Mouse (Mus musculus) heart, embryonic 16.5 days (tissue): ENCODE measurements around the gene Gtdc1. TPM values are rescaled to one million over a fixed set of nuclear protein-coding genes. Genes with fewer than 3 reads are reported as not detected.

Experiments used
- ATAC-seq: fragments of 200-750 bp; cut with Nextera tagmentation; replicated peaks from 2 replicates; pipeline ENCODE4 v1.8.0; 2017; ENCODE audit warnings: moderate number of reproducible peaks; ENCODE audit not compliant: insufficient read depth, low FRiP score; ENCODE audit errors: extremely low read depth
- H3K27ac ChIP-seq: fragments of 300-500 bp; sonication (generic); 2 replicates; pipeline ENCODE4 v1.5.1; 2014; ENCODE audit warnings: mild to moderate bottlenecking, low read length, control low read depth, moderate library complexity
- H3K27me3 ChIP-seq: fragments of 300-500 bp; sonication (generic); 2 replicates; pipeline ENCODE4 v1.6.1; 2014; ENCODE audit warnings: low read length, mixed read lengths; ENCODE audit not compliant: control insufficient read depth, insufficient read depth
- H3K36me3 ChIP-seq: fragments of 300-500 bp; sonication (generic); 2 replicates; pipeline ENCODE4 v1.6.1; 2014; ENCODE audit not compliant: control insufficient read depth, insufficient read depth
- H3K4me1 ChIP-seq: fragments of 300-500 bp; sonication (generic); 2 replicates; pipeline ENCODE4 v1.6.1; 2014; ENCODE audit warnings: low read length, mixed read lengths; ENCODE audit not compliant: control insufficient read depth, insufficient read depth
- H3K4me2 ChIP-seq: fragments of 300-500 bp; sonication (generic); 2 replicates; pipeline ENCODE4 v1.6.1; 2014; ENCODE audit warnings: low read depth, mild to moderate bottlenecking, control low read depth, low read length
- H3K4me3 ChIP-seq: fragments of 300-500 bp; sonication (generic); 2 replicates; pipeline ENCODE4 v1.5.1; 2014; ENCODE audit warnings: mild to moderate bottlenecking, control low read depth, low read length
- H3K9ac ChIP-seq: fragments of 300-500 bp; sonication (generic); 2 replicates; pipeline ENCODE4 v1.6.1; 2014; ENCODE audit warnings: low read length, control low read depth
- H3K9me3 ChIP-seq: fragments of 300-500 bp; sonication (generic); replicated peaks from 2 replicates; pipeline ENCODE4 v1.6.1; 2016; ENCODE audit warnings: low read length; ENCODE audit not compliant: control insufficient read depth
- WGBS: fragments of 180-500 bp; shearing (Covaris S2); extraction: QIAGEN DNeasy Blood & Tissue Kit; methylation state at CpG from one replicate; pipeline ENCODE4 v1.1.7; 2014; 5-methylcytosine and 5-hydroxymethylcytosine counted together
- polyA plus RNA-seq: library from polyadenylated mRNA; unstranded; fragments of >200 nt; fragmentation: Nextera tagmentation; extraction: Ambion mirVana; gene quantifications from 2 replicates; pipeline ENCODE4 v1.2.1, GENCODE M21; 2015

Gene Gtdc1
- polyA plus RNA-seq, 1 experiment from 2014 or later = 10.9 TPM

DNA sequence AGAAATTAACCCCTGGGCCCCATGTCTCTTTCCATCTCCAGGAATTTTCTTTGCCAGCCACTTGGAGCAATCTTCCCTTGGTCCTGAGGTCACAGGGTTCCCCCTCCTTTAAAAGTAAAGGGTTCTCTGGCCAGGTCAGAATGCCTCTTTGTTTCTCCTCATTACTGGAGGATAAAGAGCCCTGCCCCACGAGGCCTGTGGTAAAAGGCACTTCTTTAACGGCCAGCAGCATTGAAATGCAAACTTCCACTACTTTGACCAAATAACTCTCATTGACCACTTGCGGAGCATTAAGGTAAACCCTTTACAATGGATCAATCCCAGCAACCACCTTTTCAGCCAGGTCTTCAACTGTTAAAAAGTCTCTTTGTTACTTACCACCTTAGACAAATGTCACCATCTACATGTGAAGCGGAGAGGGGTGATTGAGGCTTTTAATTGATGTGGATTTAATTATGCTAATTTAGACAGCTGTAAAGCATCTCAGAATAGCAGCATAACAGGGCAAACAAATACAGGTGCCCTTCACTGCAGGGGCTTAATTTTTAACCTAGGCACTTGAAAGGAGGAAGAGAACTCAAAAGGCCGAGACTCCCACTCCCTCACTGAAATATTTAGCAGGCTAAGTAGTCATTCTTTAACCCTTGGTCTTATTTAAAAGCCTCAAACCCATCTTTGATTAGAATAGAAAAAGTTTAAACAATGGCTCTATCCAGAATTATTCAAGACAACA, 402.1 kb downstream of the Gtdc1 start:
- WGBS = 72% methylated on average over 5 of the region's 5 CpGs
- no peak for ATAC-seq
- Histone ChIP-seq H3K36me3 (no peaks in the 10 kb centered on the region), H3K9ac (no peak overlapping the region), H3K4me1 (no peaks in the 10 kb centered on the region), H3K4me3 (no peak overlapping the region), H3K27me3 (no peaks in the 10 kb centered on the region), H3K27ac (no peak overlapping the region), H3K9me3 (no peaks in the 10 kb centered on the region), H3K4me2 (no peak overlapping the region)

DNA sequence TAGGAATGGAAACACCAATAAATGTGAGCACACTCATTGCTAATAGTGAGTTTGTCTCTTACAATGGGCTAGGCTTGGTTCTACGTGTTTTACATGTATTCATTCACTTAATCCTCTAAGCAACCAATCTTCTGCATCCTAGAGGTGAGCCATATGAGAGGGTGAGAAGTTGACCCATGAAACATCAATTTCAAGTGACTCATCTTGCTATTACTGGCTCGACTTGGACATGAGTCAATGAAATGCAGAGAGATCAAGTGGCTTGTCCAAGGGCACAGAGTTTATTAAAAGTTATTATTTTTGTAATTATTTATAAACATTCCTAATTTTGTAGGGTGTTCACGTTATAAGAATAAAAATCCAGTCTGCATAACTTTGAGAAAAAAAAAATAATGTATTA, 408.2 kb downstream of the Gtdc1 start:
- no peak for ATAC-seq
- WGBS = 70% methylated on average over 3 of the region's 3 CpGs

DNA sequence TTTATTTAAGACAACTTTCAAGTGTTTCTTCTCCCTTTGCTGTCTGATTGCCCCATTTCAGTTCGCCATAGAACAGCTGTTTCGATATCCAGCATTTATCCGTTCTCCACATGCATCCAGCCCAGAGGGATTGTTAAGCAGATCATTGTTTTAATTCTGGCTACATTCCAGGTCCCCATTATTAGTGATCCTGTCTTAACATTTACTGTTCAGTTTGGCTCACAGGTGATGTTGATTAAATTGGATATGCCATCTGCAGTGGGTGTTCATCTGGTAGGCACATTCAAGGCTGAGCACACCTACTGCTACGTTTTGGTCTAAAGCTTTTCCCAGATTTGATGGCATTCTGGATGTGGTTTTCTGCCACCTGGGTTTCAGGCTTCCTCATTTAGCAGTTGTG, 409.4 kb downstream of the Gtdc1 start:
- no peak overlapping the region; the same call in 1 of the 2 replicates for H3K4me2 ChIP-seq
- H3K27ac ChIP-seq = no peak overlapping the region
- H3K36me3 ChIP-seq = no peaks in the 10 kb centered on the region
- no peak for ATAC-seq
- H3K27me3 ChIP-seq = no peaks in the 10 kb centered on the region
- WGBS = 56% methylated on average over 4 of the region's 4 CpGs
- H3K4me3 ChIP-seq = no peak overlapping the region
- H3K9me3 ChIP-seq = no peaks in the 10 kb centered on the region
- H3K9ac ChIP-seq = no peak overlapping the region
- peaks cover 8% of the 10 kb centered on the region for H3K4me1 ChIP-seq

More for the DNA sequence above, 408.2 kb downstream of the Gtdc1 start:
- no peak overlapping the region for H3K9ac ChIP-seq
- H3K4me1 ChIP-seq = peaks cover 8% of the 10 kb centered on the region
- no peak overlapping the region for H3K4me2 ChIP-seq
- no peak overlapping the region for H3K27ac ChIP-seq
- no peaks in the 10 kb centered on the region for H3K9me3 ChIP-seq
- no peaks in the 10 kb centered on the region for H3K36me3 ChIP-seq
- no peak overlapping the region for H3K4me3 ChIP-seq
- H3K27me3 ChIP-seq = no peaks in the 10 kb centered on the region

Other genes starting within 250 kb of the Gtdc1 start
- gene Zeb2, start 189.7 kb upstream of the Gtdc1 start, polyA plus RNA-seq = 19.9 and 25.2 TPM in 2 replicates